Mouse (Mus musculus) brown adipose tissue, adult 24 weeks (tissue): ENCODE measurements around the gene Tgif2lx1. TPM values are rescaled to one million over a fixed set of nuclear protein-coding genes. Genes with fewer than 3 reads are reported as not detected.
"Not testable (repeated sequence)": the region's sequence is repeated elsewhere in the genome, so short reads cannot be mapped to it uniquely, and the experiment has no call there.

Experiments
- H3K27ac ChIP-seq: fragments of 200-500 bp; replicated peaks from 2 replicates; pipeline ENCODE4 v1.5.1; 2012; ENCODE audit warnings: low read depth, mild to moderate bottlenecking, low read length
- H3K4me1 ChIP-seq: fragments of 200-500 bp; 2 replicates; pipeline ENCODE4 v1.6.1; 2012; ENCODE audit warnings: low read length, mixed read lengths; ENCODE audit not compliant: control insufficient read depth, insufficient read depth, insufficient read length
- H3K4me3 ChIP-seq: fragments of 200-500 bp; 2 replicates; pipeline ENCODE4 v1.5.1; 2012; ENCODE audit warnings: low read depth, mild to moderate bottlenecking, low read length, moderate library complexity; ENCODE audit not compliant: insufficient read depth
- polyA plus RNA-seq: library from polyadenylated mRNA; stranded (reverse); fragments of >200 nt; gene quantifications from 2 replicates; pipeline ENCODE4 v1.2.4, GENCODE M21; 2012; ENCODE audit not compliant: missing spikeins, insufficient read depth, insufficient read length

The Tgif2lx1 gene
- polyA plus RNA-seq: not detected in 2 replicates

GRCm38 (mm10) chrX:118480637-118481036 lies at the start of gene Tgif2lx1:
Gene Tgif2lx1, minus strand, starts transcription at chrX:118480737.
- not testable (repeated sequence) for H3K27ac ChIP-seq, H3K4me1 ChIP-seq, H3K4me3 ChIP-seq

Other genes with a start within 250 kb of the Tgif2lx1 start
- gene Tgif2lx2, start 53.5 kb downstream of the Tgif2lx1 start, polyA plus RNA-seq: not detected in 2 replicates